In genomic region chr1:94028741-94029140, GRCm38 (mm10) we compare ENCODE assay signal across 14 mouse cellular contexts. TPM values are rescaled to one million over a fixed set of nuclear protein-coding genes. Genes with fewer than 3 reads are reported as not detected.
"Had no signal": no experiment of that assay in that cellular context is flagged by ENCODE, and none has a peak within 500 bp of the region (broad histone marks: within the 10 kb centered on the region; RNA-seq: fewer than 3 reads in every experiment).

No protein-coding gene starts in this region.

- DNase-seq: kidney, adult 18-20 months; kidney, adult 9 months; kidney, postnatal 14 days; kidney, postnatal 4 days; left cerebral cortex, postnatal 4 days; liver, postnatal 0 days; lung, postnatal 10 days; lung, postnatal 36 days; thymus, adult 2 months; thymus, postnatal 14 days had no signal

RNA-seq across cellular contexts. Expression of gene Neu4, which starts 8.5 kb away (rescaled TPM):
- total RNA-seq: monocyte, adult 5-6 weeks; neutrophil, adult 5-6 weeks had no signal

RNA-seq across cellular contexts. Expression of gene Pdcd1, which starts 23.6 kb away (rescaled TPM):
- total RNA-seq: layer of hippocampus, postnatal 14 days; left cerebral cortex, postnatal 14 days; monocyte, adult 5-6 weeks had no signal

RNA-seq across cellular contexts. Expression of gene Gal3st2c, which starts 38.4 kb away (rescaled TPM):
- total RNA-seq: monocyte, adult 5-6 weeks; neutrophil, adult 5-6 weeks had no signal
